Mouse (Mus musculus) heart, embryonic 14.5 days (tissue): Measurements from ENCODE around the gene Orc3. TPM values are rescaled to one million over a fixed set of nuclear protein-coding genes. Genes with fewer than 3 reads are reported as not detected.

Experiments
- ATAC-seq: fragments of 200-750 bp; cut with Nextera tagmentation; 2 replicates; pipeline ENCODE4 v1.8.0; 2017; ENCODE audit warnings: low read depth, moderate TSS enrichment; ENCODE audit not compliant: insufficient number of reproducible peaks, insufficient read depth, low FRiP score
- H3K27ac ChIP-seq, 2 experiments: fragments of 200-500 bp in 1 of 2; fragments of 300-500 bp in 1 of 2; sonication (generic) in 1 of 2; replicated peaks in 1 of 2; 2 replicates each; pipeline ENCODE4 v1.5.1; 2012 to 2014; ENCODE audit warnings: low read depth in 2 of 2, low read length in 2 of 2, control low read depth in 1 of 2, mild to moderate bottlenecking in 1 of 2, mixed read lengths in 1 of 2; ENCODE audit not compliant: control insufficient read depth in 1 of 2, insufficient read depth in 1 of 2
- H3K27me3 ChIP-seq: fragments of 300-500 bp; sonication (generic); 2 replicates; pipeline ENCODE4 v1.6.1; 2014; ENCODE audit warnings: mild to moderate bottlenecking, low read length, control low read depth; ENCODE audit not compliant: control insufficient read depth, insufficient read depth
- H3K36me3 ChIP-seq: fragments of 300-500 bp; sonication (generic); 2 replicates; pipeline ENCODE4 v1.6.1; 2014; ENCODE audit warnings: mild to moderate bottlenecking, control low read depth, low read length, mixed read lengths; ENCODE audit not compliant: control insufficient read depth, insufficient read depth
- H3K4me1 ChIP-seq, 2 experiments: fragments of 200-500 bp in 1 of 2; fragments of 300-500 bp in 1 of 2; sonication (generic) in 1 of 2; 2 replicates each; pipeline ENCODE4 v1.6.1; 2012 to 2014; ENCODE audit warnings: low read length in 2 of 2, control low read depth in 1 of 2, mixed read lengths in 1 of 2; ENCODE audit not compliant: control insufficient read depth in 2 of 2, insufficient read depth in 2 of 2
- H3K4me2 ChIP-seq: fragments of 300-500 bp; sonication (generic); 2 replicates; pipeline ENCODE4 v1.6.1; 2014; ENCODE audit warnings: mild to moderate bottlenecking, low read length
- H3K4me3 ChIP-seq, 2 experiments: fragments of 200-500 bp in 1 of 2; fragments of 300-500 bp in 1 of 2; sonication (generic) in 1 of 2; 2 replicates each; pipeline ENCODE4 v1.5.1; 2012 to 2014; ENCODE audit warnings: low read length in 2 of 2, mild to moderate bottlenecking in 2 of 2, control low read depth in 1 of 2, low read depth in 1 of 2, moderate library complexity in 1 of 2; ENCODE audit not compliant: control insufficient read depth in 1 of 2, insufficient read depth in 1 of 2
- H3K9ac ChIP-seq: fragments of 300-500 bp; sonication (generic); 2 replicates; pipeline ENCODE4 v1.6.1; 2014; ENCODE audit warnings: mild to moderate bottlenecking, low read length
- H3K9me3 ChIP-seq: fragments of 300-500 bp; sonication (generic); 2 replicates; pipeline ENCODE4 v1.6.1; 2016; ENCODE audit warnings: low read length, control low read depth; ENCODE audit not compliant: control insufficient read depth
- WGBS: fragments of 180-500 bp; shearing (Covaris S2); extraction: QIAGEN DNeasy Blood & Tissue Kit; methylation state at CpG from one replicate; pipeline ENCODE4 v1.1.7; 2014; 5-methylcytosine and 5-hydroxymethylcytosine counted together
- polyA plus RNA-seq: library from polyadenylated mRNA; unstranded; fragments of >200 nt; fragmentation: Nextera tagmentation; extraction: Ambion mirVana; gene quantifications from 2 replicates; pipeline ENCODE4 v1.2.1, GENCODE M21; 2014

Gene Orc3
- polyA plus RNA-seq, 1 experiment from 2014 or later: 70.6 TPM

- ATAC-seq: no peak
Observed at GRCm38 (mm10) chr4:34556183-34556582, 58.6 kb downstream of the Orc3 start.

DNA sequence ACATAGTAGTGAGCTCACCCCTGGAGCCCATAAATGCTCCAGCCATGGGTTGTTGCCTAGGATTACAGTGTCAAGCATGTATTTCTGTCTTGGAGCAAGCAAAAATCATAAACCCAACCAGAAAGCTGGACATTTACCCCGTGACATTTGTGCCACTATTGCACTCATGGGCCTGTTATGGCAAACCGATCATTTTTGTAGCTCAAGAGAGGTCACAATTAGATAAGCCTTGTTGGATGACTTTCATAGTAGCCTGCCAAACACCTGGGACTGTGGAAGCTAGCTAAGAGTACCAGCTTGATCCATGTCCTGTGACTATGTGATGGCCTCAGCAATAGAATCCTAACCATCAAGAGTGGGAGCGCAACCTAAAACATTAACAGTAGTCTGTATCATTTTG, 59.1 kb downstream of the Orc3 start:
- no peaks in the 10 kb centered on the region for H3K27me3 ChIP-seq
- peaks cover 3 to 57% of the 10 kb centered on the region in 2 experiments; a peak in 3 of 4 replicates for H3K4me1 ChIP-seq
- no peak overlapping the region for H3K4me2 ChIP-seq
- ATAC-seq: no peak
- H3K9ac ChIP-seq: no peak overlapping the region
- 0 out of 2 replicates have a peak, but pooled peaks cover 8% of the 10 kb centered on the region for H3K36me3 ChIP-seq
- H3K4me3 ChIP-seq: no peak overlapping the region
- H3K9me3 ChIP-seq: no peaks in the 10 kb centered on the region
- no peak overlapping the region for H3K27ac ChIP-seq
- WGBS: 79% methylated on average over 3 of the region's 3 CpGs

More at GRCm38 (mm10) chr4:34556183-34556582, 58.6 kb downstream of the Orc3 start:
- 0 out of 2 replicates have a peak, but pooled peaks cover 8% of the 10 kb centered on the region for H3K36me3 ChIP-seq
- H3K27ac ChIP-seq: no peak overlapping the region
- no peak overlapping the region for H3K9ac ChIP-seq
- H3K4me3 ChIP-seq: no peak overlapping the region
- no peak overlapping the region for H3K4me2 ChIP-seq
- no peaks in the 10 kb centered on the region for H3K9me3 ChIP-seq
- H3K4me1 ChIP-seq: peaks cover 3 to 57% of the 10 kb centered on the region in 2 experiments; a peak in 3 of 4 replicates
- H3K27me3 ChIP-seq: no peaks in the 10 kb centered on the region

GRCm38 (mm10) chr4:34554596-34554995, 60.1 kb downstream of the Orc3 start:
- Histone ChIP-seq H3K36me3 (0 out of 2 replicates have a peak, but pooled peaks cover 8% of the 10 kb centered on the region), H3K4me3 (no peak overlapping the region), H3K4me1 (peaks cover 3 to 57% of the 10 kb centered on the region in 2 experiments; a peak in 3 of 4 replicates), H3K4me2 (no peak overlapping the region), H3K27ac (no peak overlapping the region), H3K9ac (no peak overlapping the region), H3K27me3 (no peaks in the 10 kb centered on the region), H3K9me3 (no peaks in the 10 kb centered on the region)
- 49% methylated on average over 1 of the region's 1 CpGs for WGBS
- ATAC-seq: no peak

GRCm38 (mm10) chr4:34551966-34552365, 62.8 kb downstream of the Orc3 start:
- no peak for ATAC-seq
- Histone ChIP-seq H3K4me1 (peaks cover 3 to 40% of the 10 kb centered on the region in 2 experiments; a peak in 3 of 4 replicates), H3K9me3 (no peaks in the 10 kb centered on the region), H3K9ac (peak overlapping the region; percentile 97), H3K36me3 (0 out of 2 replicates have a peak, but pooled peaks cover 4% of the 10 kb centered on the region), H3K27ac (peak overlapping the region in 1 of 2 experiments; percentile 96; a peak in 3 of 4 replicates), H3K4me3 (peak overlapping the region; percentile 96 to 100), H3K4me2 (peak overlapping the region; percentile 81), H3K27me3 (no peaks in the 10 kb centered on the region)
- 9% methylated on average over 3 of the region's 3 CpGs for whole genome bisulfite sequencing

GRCm38 (mm10) chr4:34551098-34551809, 63.5 kb downstream of the Orc3 start:
- H3K9ac ChIP-seq: peak overlapping the region; percentile 97
- 0 out of 2 replicates have a peak, but pooled peaks cover 4% of the 10 kb centered on the region for H3K36me3 ChIP-seq
- H3K4me3 ChIP-seq: peak overlapping the region; percentile 96 to 100
- H3K27ac ChIP-seq: peak overlapping the region; percentile 96 to 99
- peak; percentile 68 for ATAC-seq
- H3K27me3 ChIP-seq: no peaks in the 10 kb centered on the region
- H3K4me2 ChIP-seq: peak overlapping the region; percentile 81
- peaks cover 3 to 34% of the 10 kb centered on the region in 2 experiments; a peak in 3 of 4 replicates for H3K4me1 ChIP-seq
- under 1% methylated on average over 49 of the region's 50 CpGs for WGBS
- no peaks in the 10 kb centered on the region for H3K9me3 ChIP-seq

DNA sequence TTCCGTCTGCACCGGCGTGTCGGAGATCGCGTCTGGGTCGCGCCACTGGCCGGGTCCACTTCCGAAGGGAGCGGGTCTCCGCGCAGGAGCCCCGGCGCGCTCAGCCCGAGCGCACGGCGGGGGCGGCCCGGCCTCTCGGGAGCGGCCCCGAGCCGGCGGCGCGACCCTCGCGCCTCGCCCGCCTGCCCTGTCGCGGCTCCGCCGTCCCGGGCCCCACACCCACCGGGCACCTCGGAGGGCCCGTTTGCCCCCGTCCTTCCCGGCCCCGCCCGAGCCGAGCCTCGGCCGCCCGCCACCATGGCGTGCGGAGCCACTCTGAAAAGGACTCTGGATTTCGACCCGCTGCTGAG, 64.0 kb downstream of the Orc3 start, which contains the start of gene Akirin2:
Gene Akirin2 (plus strand): TSS at position 190 of the 350 bp plus-strand sequence.
- ATAC-seq: peak; percentile 52
- Histone ChIP-seq H3K4me3 (peak within 1 kb of the TSS; percentile 96 to 100), H3K4me2 (peak within 1 kb of the TSS; percentile 81), H3K36me3 (0 out of 2 replicates have a peak, but pooled peaks cover 4% of the 10 kb centered on the region), H3K27me3 (no peaks in the 10 kb centered on the region), H3K9ac (peak within 1 kb of the TSS; percentile 97), H3K27ac (peak within 1 kb of the TSS; percentile 96 to 99), H3K4me1 (peaks cover 3 to 28% of the 10 kb centered on the region in 2 experiments; a peak in 3 of 4 replicates), H3K9me3 (no peaks in the 10 kb centered on the region)
- WGBS: under 1% methylated on average over 52 of the region's 53 CpGs

DNA sequence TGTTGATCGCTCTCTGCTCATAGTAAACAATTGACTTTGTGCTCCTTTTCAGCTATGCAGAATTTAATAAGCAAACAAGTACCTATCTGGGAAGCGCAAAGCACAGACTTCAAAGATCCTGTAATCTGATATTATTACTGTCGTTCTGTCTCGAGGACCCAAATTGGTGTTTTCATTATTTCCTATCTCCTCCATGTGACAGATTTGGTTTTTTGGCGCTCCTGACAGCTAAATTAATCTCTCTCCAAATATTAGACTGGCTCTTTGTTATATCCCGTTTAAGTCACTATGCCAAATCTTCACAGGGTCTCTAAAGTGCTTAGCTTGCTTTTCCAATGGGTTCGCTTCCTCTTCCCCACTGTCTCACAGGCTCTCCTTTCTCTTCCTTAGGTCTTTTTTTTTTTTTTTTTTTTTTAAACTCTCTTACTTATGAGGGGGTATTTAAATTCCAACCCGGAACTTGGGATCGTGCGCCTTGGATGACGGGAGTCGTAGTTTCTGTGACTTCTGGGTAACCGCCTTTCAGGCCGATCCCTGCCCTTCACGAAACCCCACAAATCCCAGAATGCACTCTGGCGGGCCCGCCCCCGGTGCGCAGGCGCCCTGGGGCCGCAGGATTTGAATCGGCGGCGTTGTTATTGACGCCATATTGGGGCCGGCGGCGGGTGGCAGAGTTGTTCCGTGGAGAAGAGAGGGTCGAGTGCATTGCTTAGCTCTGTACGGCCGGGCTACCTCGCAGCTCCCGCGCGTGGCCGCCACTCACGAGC, 64.6 kb downstream of the Orc3 start:
- Histone ChIP-seq H3K4me2 (peak overlapping the region; percentile 81), H3K4me1 (peaks cover 0 to 23% of the 10 kb centered on the region in 2 experiments; a peak in 1 of 4 replicates), H3K9me3 (no peaks in the 10 kb centered on the region), H3K36me3 (no peaks in the 10 kb centered on the region), H3K27me3 (no peaks in the 10 kb centered on the region), H3K27ac (peak overlapping the region; percentile 96 to 99), H3K9ac (peak overlapping the region; percentile 97), H3K4me3 (peak overlapping the region; percentile 96 to 100)
- 2% methylated on average over 38 of the region's 38 CpGs for WGBS
- ATAC-seq: peak; percentile 89
